Mouse (Mus musculus) gonadal fat pad, adult 2 months (tissue): ENCODE data around the gene BC051665. TPM values are rescaled to one million over a fixed set of nuclear protein-coding genes. Genes with fewer than 3 reads are reported as not detected.

Source experiments
- DNase-seq: peaks from one replicate; pipeline ENCODE4 v3.0.0-alpha.2; 2012; ENCODE audit warnings: low read depth
- polyA plus RNA-seq: library from polyadenylated mRNA; depleted of rRNA; stranded (reverse); fragments of >200 nt; gene quantifications from 2 replicates; pipeline ENCODE4 v1.2.3, GENCODE M21; 2012; rRNA removed

The BC051665 gene
- not detected in 2 replicates for polyA plus RNA-seq

GRCm38 (mm10) chr13:60786264-60786663 is at the start of gene BC051665:
BC051665 (minus strand) TSS chr13:60786364.
- DNase-seq = no peak

- DNase-seq = no peak
Measured at GRCm38 (mm10) chr13:60826052-60826451, 39.9 kb upstream of the BC051665 start.

GRCm38 (mm10) chr13:60820486-60821175 is 34.5 kb upstream of the BC051665 start:
- no peak for DNase-seq

- DNase-seq = no peak
Measured at GRCm38 (mm10) chr13:60819469-60819868, 33.3 kb upstream of the BC051665 start.

GRCm38 (mm10) chr13:60813722-60814121 is 27.6 kb upstream of the BC051665 start:
- DNase-seq = no peak

GRCm38 (mm10) chr13:60812768-60813167 is 26.6 kb upstream of the BC051665 start:
- no peak for DNase-seq

- no peak for DNase-seq
Measured at GRCm38 (mm10) chr13:60809690-60810089, 23.5 kb upstream of the BC051665 start.

GRCm38 (mm10) chr13:60802749-60803148 is 16.6 kb upstream of the BC051665 start, which contains the start of gene Ctsll3:
Ctsll3 (minus strand) TSS chr13:60802849.
- no peak for DNase-seq

- DNase-seq = no peak
Measured at GRCm38 (mm10) chr13:60789466-60789865, 3.3 kb upstream of the BC051665 start.

- no peak for DNase-seq
Measured at GRCm38 (mm10) chr13:60783301-60783700, 2.9 kb downstream of the BC051665 start.

- no peak for DNase-seq
Measured at GRCm38 (mm10) chr13:60780534-60780933, 5.6 kb downstream of the BC051665 start.

GRCm38 (mm10) chr13:60761161-60761560 is 25.0 kb downstream of the BC051665 start:
- DNase-seq = no peak

GRCm38 (mm10) chr13:60760392-60760791 is 25.8 kb downstream of the BC051665 start:
- DNase-seq = no peak

GRCm38 (mm10) chr13:60759136-60759535 is 27.0 kb downstream of the BC051665 start:
- DNase-seq = no peak

GRCm38 (mm10) chr13:60757292-60757691 is 28.9 kb downstream of the BC051665 start:
- DNase-seq = no peak

GRCm38 (mm10) chr13:60755251-60755650 is 30.9 kb downstream of the BC051665 start:
- no peak for DNase-seq

GRCm38 (mm10) chr13:60753216-60753615 is 32.9 kb downstream of the BC051665 start:
- DNase-seq = no peak

GRCm38 (mm10) chr13:60750930-60751329 is 35.2 kb downstream of the BC051665 start:
- no peak for DNase-seq

- no peak for DNase-seq
Measured at GRCm38 (mm10) chr13:60748556-60748955, 37.6 kb downstream of the BC051665 start.

GRCm38 (mm10) chr13:60747201-60747600 is 39.0 kb downstream of the BC051665 start:
- DNase-seq = no peak

GRCm38 (mm10) chr13:60746271-60746670 is 39.9 kb downstream of the BC051665 start:
- no peak for DNase-seq

GRCm38 (mm10) chr13:60745358-60745757 is 40.8 kb downstream of the BC051665 start:
- no peak for DNase-seq

GRCm38 (mm10) chr13:60744736-60745135 is 41.4 kb downstream of the BC051665 start:
- no peak for DNase-seq

- DNase-seq = no peak
Measured at GRCm38 (mm10) chr13:60744078-60744460, 42.1 kb downstream of the BC051665 start.
